Mouse (Mus musculus): ENCODE data around the gene Olfr8. TPM values are rescaled to one million over a fixed set of nuclear protein-coding genes. Genes with fewer than 3 reads are reported as not detected.
"Not testable (repeated sequence)": the region's sequence is repeated elsewhere in the genome, so short reads cannot be mapped to it uniquely, and the experiment has no call there.

The Olfr8 gene
- not detected in 2 replicates for polyA plus RNA-seq (2015; fragmentation: Nextera tagmentation; extraction: Ambion mirVana)

- not testable (repeated sequence) for H3K9ac ChIP-seq (replicated peaks); H3K4me3 ChIP-seq (replicated peaks); H3K36me3 ChIP-seq; H3K27ac ChIP-seq; H3K4me1 ChIP-seq (replicated peaks); H3K27me3 ChIP-seq; ATAC-seq; H3K9me3 ChIP-seq; H3K4me2 ChIP-seq (replicated peaks)
- WGBS, result 90% methylated on average over 1 of the region's 1 CpGs
These were observed at the start of gene Olfr8 for GRCm38 (mm10) chr10:78950336-78950735. Olfr8 (plus strand) TSS chr10:78950636.

GRCm38 (mm10) chr10:78912871-78913270, 37.6 kb upstream of the Olfr8 start, which contains the start of gene Olfr1354:
Olfr1354 (plus strand) TSS chr10:78913171.
- not testable (repeated sequence) for H3K4me2 ChIP-seq (replicated peaks); H3K9ac ChIP-seq (replicated peaks); ATAC-seq; H3K4me1 ChIP-seq (replicated peaks); H3K36me3 ChIP-seq; H3K4me3 ChIP-seq (replicated peaks); H3K27me3 ChIP-seq; H3K9me3 ChIP-seq; H3K27ac ChIP-seq
- WGBS, result 77% methylated on average over 1 of the region's 1 CpGs

- H3K27me3 ChIP-seq; H3K4me3 ChIP-seq (replicated peaks); H3K36me3 ChIP-seq; H3K4me1 ChIP-seq (replicated peaks); H3K4me2 ChIP-seq (replicated peaks); H3K9me3 ChIP-seq; ATAC-seq; H3K9ac ChIP-seq (replicated peaks); H3K27ac ChIP-seq: not testable (repeated sequence)
These were observed 12.6 kb downstream of the Olfr8 start, which contains the start of gene Olfr1353 for GRCm38 (mm10) chr10:78963009-78963408. Olfr1353 (plus strand) TSS chr10:78963309.

- no peaks in the 10 kb centered on the region for H3K36me3 ChIP-seq
- no peak for ATAC-seq
- no peaks in the 10 kb centered on the region for H3K4me1 ChIP-seq (replicated peaks)
- H3K27ac ChIP-seq, result no peak within 1 kb of the TSS
- no peak within 1 kb of the TSS for H3K9ac ChIP-seq (replicated peaks)
- H3K27me3 ChIP-seq, result no peaks in the 10 kb centered on the region
- H3K4me3 ChIP-seq (replicated peaks), result no peak within 1 kb of the TSS
- H3K4me2 ChIP-seq (replicated peaks), result no peak within 1 kb of the TSS
- no peaks in the 10 kb centered on the region for H3K9me3 ChIP-seq
These were observed 30.3 kb downstream of the Olfr8 start, which contains the start of gene Olfr1352 for GRCm38 (mm10) chr10:78980750-78981149. Olfr1352 (plus strand) TSS chr10:78981050.

Other genes starting within 250 kb of the Olfr8 start
- not detected in 2 replicates for gene Casp14, start 232.3 kb upstream of the Olfr8 start, polyA plus RNA-seq (2015; fragmentation: Nextera tagmentation; extraction: Ambion mirVana)
- 0.19 and 0.41 TPM in 2 replicates for gene Ccdc105, start 197.6 kb upstream of the Olfr8 start, polyA plus RNA-seq (2015; fragmentation: Nextera tagmentation; extraction: Ambion mirVana)
- gene Slc1a6, start 170.1 kb upstream of the Olfr8 start, polyA plus RNA-seq (2015; fragmentation: Nextera tagmentation; extraction: Ambion mirVana), result 5.0 and 5.3 TPM in 2 replicates
- not detected in 2 replicates for gene Olfr1356, start 98.5 kb upstream of the Olfr8 start, polyA plus RNA-seq (2015; fragmentation: Nextera tagmentation; extraction: Ambion mirVana)
- gene Olfr1355, start 75.1 kb upstream of the Olfr8 start, polyA plus RNA-seq (2015; fragmentation: Nextera tagmentation; extraction: Ambion mirVana), result not detected in 2 replicates
- gene Olfr1354, start 37.5 kb upstream of the Olfr8 start, polyA plus RNA-seq (2015; fragmentation: Nextera tagmentation; extraction: Ambion mirVana), result not detected in 2 replicates
- gene Olfr1353, start 12.7 kb downstream of the Olfr8 start, polyA plus RNA-seq (2015; fragmentation: Nextera tagmentation; extraction: Ambion mirVana), result not detected in 2 replicates
- not detected in 2 replicates for gene Olfr1352, start 30.4 kb downstream of the Olfr8 start, polyA plus RNA-seq (2015; fragmentation: Nextera tagmentation; extraction: Ambion mirVana)
- gene Olfr1351, start 61.8 kb downstream of the Olfr8 start, polyA plus RNA-seq (2015; fragmentation: Nextera tagmentation; extraction: Ambion mirVana), result not detected in 2 replicates
- 0.28 and 0.57 TPM in 2 replicates for gene Olfr57, start 78.1 kb downstream of the Olfr8 start, polyA plus RNA-seq (2015; fragmentation: Nextera tagmentation; extraction: Ambion mirVana)
- gene 2610008E11Rik, start 147.0 kb downstream of the Olfr8 start, polyA plus RNA-seq (2015; fragmentation: Nextera tagmentation; extraction: Ambion mirVana), result 59.1 and 63.2 TPM in 2 replicates
- not detected in 2 replicates for gene Vmn2r80, start 198.1 kb downstream of the Olfr8 start, polyA plus RNA-seq (2015; fragmentation: Nextera tagmentation; extraction: Ambion mirVana)

Data from midbrain, embryonic 13.5 days (tissue).